Mouse (Mus musculus) liver, embryonic 14.5 days (tissue): ENCODE results near the gene Serpinf2. TPM values are rescaled to one million over a fixed set of nuclear protein-coding genes. Genes with fewer than 3 reads are reported as not detected.
A peak's percentile ranks its signal among the peaks of the same experiment; 100 is the strongest.

ENCODE experiments used
- ATAC-seq: fragments of 200-750 bp; cut with Nextera tagmentation; 2 replicates; pipeline ENCODE4 v1.8.0; 2017; ENCODE audit warnings: moderate number of reproducible peaks, mild to moderate bottlenecking, moderate library complexity; ENCODE audit not compliant: insufficient read depth
- DNase-seq, 3 experiments: peaks; one replicate each; pipeline ENCODE4 v3.0.0-alpha.2; 2012 to 2013; ENCODE audit warnings: low read depth in 3 of 3, low spot score in 3 of 3
- H3K27ac ChIP-seq: fragments of 300-500 bp; sonication (generic); 2 replicates; pipeline ENCODE4 v1.5.1; 2014; ENCODE audit warnings: moderate library complexity, mild to moderate bottlenecking, control low read depth, inconsistent platforms
- H3K27me3 ChIP-seq: fragments of 300-500 bp; sonication (generic); 2 replicates; pipeline ENCODE4 v1.6.1; 2014; ENCODE audit warnings: mild to moderate bottlenecking, low read length, moderate library complexity; ENCODE audit not compliant: control insufficient read depth, insufficient read depth
- H3K36me3 ChIP-seq: fragments of 300-500 bp; sonication (generic); replicated peaks from 2 replicates; pipeline ENCODE4 v1.6.1; 2014; ENCODE audit warnings: low read depth; ENCODE audit not compliant: control insufficient read depth, insufficient read depth
- H3K4me1 ChIP-seq, 2 experiments: fragments of 200-500 bp in 1 of 2; fragments of 300-500 bp in 1 of 2; sonication (generic) in 1 of 2; replicated peaks; 2 replicates each; pipeline ENCODE4 v1.6.1; 2012 to 2014; ENCODE audit warnings: antibody characterized with exemption in 1 of 2, inconsistent platforms in 1 of 2, low read length in 1 of 2; ENCODE audit not compliant: control insufficient read depth in 2 of 2, insufficient read depth in 2 of 2
- H3K4me2 ChIP-seq: fragments of 300-500 bp; sonication (generic); 2 replicates; pipeline ENCODE4 v1.6.1; 2014; ENCODE audit warnings: low read depth, mild to moderate bottlenecking, control low read depth, moderate library complexity
- H3K4me3 ChIP-seq, 2 experiments: fragments of 200-500 bp in 1 of 2; fragments of 300-500 bp in 1 of 2; sonication (generic) in 1 of 2; 2 replicates each; pipeline ENCODE4 v1.5.1; 2012 to 2014; ENCODE audit warnings: low read depth in 2 of 2, low read length in 2 of 2, mild to moderate bottlenecking in 2 of 2, control low read depth in 1 of 2, inconsistent platforms in 1 of 2, moderate library complexity in 1 of 2; ENCODE audit not compliant: insufficient read depth in 1 of 2
- H3K9ac ChIP-seq: fragments of 300-500 bp; sonication (generic); replicated peaks from 2 replicates; pipeline ENCODE4 v1.6.1; 2014; ENCODE audit warnings: mild to moderate bottlenecking, control low read depth, moderate library complexity
- H3K9me3 ChIP-seq: fragments of 300-500 bp; sonication (generic); 2 replicates; pipeline ENCODE4 v1.6.1; 2016; ENCODE audit warnings: low read length, mixed read lengths; ENCODE audit not compliant: control insufficient read depth
- CTCF ChIP-seq: IDR thresholded peaks from 2 replicates; pipeline ENCODE4 v1.5.1; 2016; ENCODE audit warnings: antibody characterized with exemption, low read depth, control low read depth
- EP300 ChIP-seq: IDR thresholded peaks from 2 replicates; pipeline ENCODE4 v1.6.1; 2016; ENCODE audit warnings: antibody characterized with exemption, low read depth
- WGBS: fragments of 180-500 bp; shearing (Covaris S2); extraction: QIAGEN DNeasy Blood & Tissue Kit; methylation state at CpG from one replicate; pipeline ENCODE4 v1.1.7; 2014; ENCODE audit not compliant: insufficient replicate concordance; 5-methylcytosine and 5-hydroxymethylcytosine counted together
- polyA plus RNA-seq, 2 experiments: library from polyadenylated mRNA; depleted of rRNA in 1 of 2; stranded (reverse) in 1 of 2; unstranded in 1 of 2; fragments of >200 nt; fragmentation: Nextera tagmentation in 1 of 2; extraction: Ambion mirVana in 1 of 2; gene quantifications; 2 replicates each; pipeline versions ENCODE4 v1.2.1 to v1.2.3; 2012 to 2014

Gene Serpinf2
- polyA plus RNA-seq, 2 experiments, result 304 to 474 TPM

DNA sequence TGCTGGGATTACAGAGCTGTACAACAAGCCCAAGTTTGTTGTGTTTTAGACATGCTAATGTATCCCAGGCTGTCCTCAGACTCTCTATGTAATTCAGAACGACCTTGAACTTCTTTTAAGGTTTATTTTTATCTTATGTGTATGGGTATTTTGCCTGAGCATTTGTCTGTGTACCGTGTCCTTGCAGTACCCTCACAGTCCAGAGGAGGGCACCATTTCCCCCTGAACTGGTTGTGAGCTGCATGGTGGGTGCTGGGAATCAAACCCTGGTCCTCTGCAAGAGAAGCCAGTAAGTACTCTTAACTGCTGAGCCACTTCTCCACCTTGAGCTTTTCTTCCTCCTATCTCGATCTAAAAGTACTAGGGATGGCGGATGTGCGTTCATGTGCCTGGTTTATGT lies 5.3 kb downstream of the Serpinf2 start:
- TF ChIP-seq CTCF (peak; percentile 77), EP300 (no peak)
- Histone ChIP-seq H3K27me3 (no peaks in the 10 kb centered on the region), H3K9me3 (peaks cover 5% of the 10 kb centered on the region), H3K4me2 (no peak overlapping the region), H3K4me3 (no peak overlapping the region), H3K4me1 (peaks cover 0 to 2% of the 10 kb centered on the region in 2 experiments; a peak in 1 of 4 replicates), H3K27ac (no peak overlapping the region), H3K36me3 (peaks cover 6% of the 10 kb centered on the region; the same call in 1 of the 2 replicates), H3K9ac (no peak overlapping the region)
- ATAC-seq (no peak), DNase-seq (no peak)
- WGBS, result 83% methylated on average over 5 of the region's 5 CpGs

DNA sequence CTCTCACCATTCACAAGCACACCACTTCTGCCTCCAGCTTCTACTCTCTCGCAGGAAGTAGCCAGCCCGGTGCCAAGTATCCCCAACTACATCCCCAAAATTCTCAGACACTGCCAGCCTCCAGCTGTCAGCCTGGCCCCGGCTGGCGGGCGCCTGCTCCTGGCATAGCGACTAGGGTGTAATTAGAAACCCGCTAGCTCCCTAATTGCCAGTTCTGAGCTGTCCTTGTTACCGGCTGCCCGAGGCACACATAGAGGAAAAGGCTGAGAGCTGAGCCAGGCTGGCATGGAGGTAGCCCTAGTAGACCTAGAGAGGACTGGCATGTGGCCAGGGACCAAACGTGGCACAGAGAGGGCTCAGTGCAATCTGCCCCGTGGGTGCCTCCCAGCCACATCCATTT lies 8.1 kb downstream of the Serpinf2 start:
- no peak overlapping the region for H3K4me3 ChIP-seq
- no peak overlapping the region for H3K4me2 ChIP-seq
- peaks cover 6% of the 10 kb centered on the region; the same call in 1 of the 2 replicates for H3K36me3 ChIP-seq
- H3K9ac ChIP-seq, result no peak overlapping the region
- H3K4me1 ChIP-seq, result peaks cover 0 to 4% of the 10 kb centered on the region in 2 experiments; a peak in 2 of 4 replicates
- H3K27ac ChIP-seq, result no peak overlapping the region
- whole genome bisulfite sequencing, result 77% methylated on average over 11 of the region's 11 CpGs
- DNase-seq (no peak), ATAC-seq (no peak)
- peaks cover 5% of the 10 kb centered on the region for H3K9me3 ChIP-seq
- TF ChIP-seq CTCF, result no peak
- TF ChIP-seq EP300, result no peak
- no peaks in the 10 kb centered on the region for H3K27me3 ChIP-seq

DNA sequence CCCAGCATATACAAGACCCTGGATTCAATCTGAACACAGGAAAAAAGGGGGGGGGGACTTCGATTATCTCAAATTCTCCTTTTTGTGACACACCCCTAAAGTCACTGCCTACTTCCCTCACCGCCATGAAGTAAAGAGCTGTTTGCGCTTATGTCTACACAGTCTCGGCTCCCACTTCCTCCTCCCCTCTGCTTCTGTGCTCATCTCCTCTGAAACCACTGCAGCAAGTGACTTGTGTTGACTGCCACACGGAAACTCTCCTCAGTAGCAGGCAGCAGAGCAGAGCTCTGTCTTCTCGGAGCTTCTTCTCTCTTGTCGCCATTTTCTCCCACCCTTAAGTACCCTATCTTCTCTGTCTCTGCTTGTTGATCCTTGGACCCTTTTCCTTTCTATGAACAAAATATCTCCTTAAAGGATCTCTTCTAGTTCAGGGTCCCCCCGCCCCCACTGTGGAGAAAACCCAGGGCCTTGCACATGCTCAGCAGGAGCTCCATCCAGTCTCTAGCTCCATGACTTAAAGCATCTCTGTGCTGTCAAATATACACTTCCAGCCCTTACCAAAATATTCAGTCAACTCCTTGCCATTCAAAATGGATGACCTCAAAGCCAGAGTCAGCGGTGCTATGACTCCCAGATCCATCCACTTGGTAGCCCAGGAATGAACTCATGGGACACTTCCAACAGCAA lies 10.2 kb downstream of the Serpinf2 start:
- H3K4me2 ChIP-seq, result no peak overlapping the region; the same call in 1 of the 2 replicates
- peaks cover 2% of the 10 kb centered on the region; the same call in 1 of the 2 replicates for H3K36me3 ChIP-seq
- TF ChIP-seq CTCF (no peak), EP300 (no peak)
- H3K4me1 ChIP-seq, result peaks cover 0 to 7% of the 10 kb centered on the region in 2 experiments; a peak in 2 of 4 replicates
- no peaks in the 10 kb centered on the region for H3K27me3 ChIP-seq
- peaks cover under 1% of the 10 kb centered on the region; the same call in 1 of the 2 replicates for H3K9me3 ChIP-seq
- no peak for ATAC-seq
- H3K27ac ChIP-seq, result no peak overlapping the region
- 30% methylated on average over 9 of the region's 9 CpGs for WGBS
- no peak for DNase-seq
- H3K4me3 ChIP-seq, result no peak overlapping the region
- no peak overlapping the region; the same call in 1 of the 2 replicates for H3K9ac ChIP-seq

DNA sequence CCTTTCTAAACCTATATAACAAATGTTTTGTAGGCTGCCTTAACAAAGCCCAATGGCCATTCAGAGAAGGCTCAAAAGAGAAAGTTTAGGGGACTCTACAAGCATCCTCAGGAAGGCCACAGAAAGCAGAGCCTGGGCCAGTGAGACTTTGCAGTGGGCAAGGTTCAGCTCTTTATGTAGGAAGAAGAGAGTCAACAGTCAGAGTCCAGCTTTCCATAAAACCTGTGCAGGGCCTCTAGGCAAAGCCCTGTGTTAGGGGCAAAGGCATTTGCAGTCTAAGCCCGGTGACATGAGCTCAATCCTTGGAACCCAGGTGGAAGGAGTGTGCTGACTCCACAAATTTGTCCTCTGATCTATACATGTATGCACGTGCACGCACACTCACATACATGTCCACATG lies 14.9 kb downstream of the Serpinf2 start:
- TF ChIP-seq EP300 (no peak), CTCF (no peak)
- Histone ChIP-seq H3K9ac (no peak overlapping the region), H3K9me3 (no peaks in the 10 kb centered on the region), H3K27ac (no peak overlapping the region), H3K4me2 (no peak overlapping the region), H3K27me3 (no peaks in the 10 kb centered on the region; the same call in 1 of the 2 replicates), H3K4me1 (peaks cover 0 to 8% of the 10 kb centered on the region in 2 experiments; a peak in 2 of 4 replicates), H3K36me3 (no peaks in the 10 kb centered on the region), H3K4me3 (no peak overlapping the region)
- 72% methylated on average over 3 of the region's 3 CpGs for WGBS
- DNase-seq, result no peak
- no peak for ATAC-seq

DNA sequence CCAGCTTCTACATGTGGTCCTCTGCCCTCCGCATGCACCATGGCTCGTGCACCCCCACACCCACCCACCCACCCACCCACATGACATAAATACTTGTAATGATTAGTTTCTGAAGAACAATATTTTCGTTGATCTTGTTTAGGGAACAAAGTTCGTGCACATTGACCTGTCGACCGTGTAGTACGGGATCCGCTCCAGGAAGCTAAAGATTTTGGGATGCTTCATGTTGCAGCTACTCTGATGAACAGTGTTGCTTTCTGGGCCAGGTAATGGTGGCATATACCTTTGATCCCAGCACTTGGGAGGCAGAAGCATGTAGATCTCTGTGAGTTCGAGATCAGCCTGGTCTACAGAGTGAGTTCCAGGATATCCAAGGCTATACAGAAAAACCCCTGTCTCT lies 15.4 kb downstream of the Serpinf2 start:
- no peaks in the 10 kb centered on the region for H3K36me3 ChIP-seq
- no peak overlapping the region for H3K9ac ChIP-seq
- DNase-seq, result no peak
- no peak for ATAC-seq
- no peaks in the 10 kb centered on the region; the same call in 1 of the 2 replicates for H3K27me3 ChIP-seq
- no peak overlapping the region for H3K4me3 ChIP-seq
- no peak overlapping the region for H3K4me2 ChIP-seq
- H3K4me1 ChIP-seq, result peaks cover 0 to 7% of the 10 kb centered on the region in 2 experiments; a peak in 2 of 4 replicates
- no peak overlapping the region for H3K27ac ChIP-seq
- no peaks in the 10 kb centered on the region for H3K9me3 ChIP-seq
- WGBS, result 64% methylated on average over 9 of the region's 9 CpGs
- TF ChIP-seq EP300 (no peak), CTCF (no peak)
